Mouse (Mus musculus) liver, embryonic 15.5 days (tissue): Measurements from ENCODE around the gene Gm36028. TPM values are rescaled to one million over a fixed set of nuclear protein-coding genes. Genes with fewer than 3 reads are reported as not detected.

Source experiments
- ATAC-seq: fragments of 200-750 bp; cut with Nextera tagmentation; 2 replicates; pipeline ENCODE4 v1.8.0; 2017; ENCODE audit warnings: moderate number of reproducible peaks, mild to moderate bottlenecking, moderate library complexity; ENCODE audit not compliant: insufficient read depth
- H3K27ac ChIP-seq: fragments of 300-500 bp; sonication (generic); replicated peaks from 2 replicates; pipeline ENCODE4 v1.5.1; 2015; ENCODE audit warnings: mild to moderate bottlenecking, inconsistent platforms
- H3K27me3 ChIP-seq: fragments of 300-500 bp; sonication (generic); 2 replicates; pipeline ENCODE4 v1.6.1; 2015; ENCODE audit warnings: mild to moderate bottlenecking, inconsistent platforms
- H3K36me3 ChIP-seq: fragments of 300-500 bp; sonication (generic); replicated peaks from 2 replicates; pipeline ENCODE4 v1.6.1; 2015; ENCODE audit warnings: moderate library complexity, mild to moderate bottlenecking, inconsistent platforms
- H3K4me1 ChIP-seq: fragments of 300-500 bp; sonication (generic); replicated peaks from 2 replicates; pipeline ENCODE4 v1.6.1; 2015; ENCODE audit warnings: inconsistent platforms
- H3K4me2 ChIP-seq: fragments of 300-500 bp; sonication (generic); 2 replicates; pipeline ENCODE4 v1.6.1; 2015; ENCODE audit warnings: moderate library complexity, mild to moderate bottlenecking, inconsistent platforms
- H3K4me3 ChIP-seq: fragments of 300-500 bp; sonication (generic); replicated peaks from 2 replicates; pipeline ENCODE4 v1.5.1; 2015; ENCODE audit warnings: mild to moderate bottlenecking, inconsistent platforms
- H3K9ac ChIP-seq: fragments of 300-500 bp; sonication (generic); 2 replicates; pipeline ENCODE4 v1.6.1; 2015; ENCODE audit warnings: moderate library complexity, mild to moderate bottlenecking, inconsistent platforms
- H3K9me3 ChIP-seq: fragments of 300-500 bp; sonication (generic); replicated peaks from 2 replicates; pipeline ENCODE4 v1.6.1; 2016; ENCODE audit warnings: inconsistent platforms
- WGBS: fragments of 180-500 bp; shearing (Covaris S2); methylation state at CpG from one replicate; pipeline ENCODE4 v1.1.7; 2015; ENCODE audit warnings: mixed read lengths; ENCODE audit not compliant: insufficient replicate concordance; 5-methylcytosine and 5-hydroxymethylcytosine counted together
- polyA plus RNA-seq: library from polyadenylated mRNA; unstranded; fragments of >200 nt; fragmentation: Nextera tagmentation; extraction: Ambion mirVana; gene quantifications from 2 replicates; pipeline ENCODE4 v1.2.1, GENCODE M21; 2015

Gene Gm36028
- 0.09 TPM in 1 of 2 replicates, not detected in the other for polyA plus RNA-seq

DNA sequence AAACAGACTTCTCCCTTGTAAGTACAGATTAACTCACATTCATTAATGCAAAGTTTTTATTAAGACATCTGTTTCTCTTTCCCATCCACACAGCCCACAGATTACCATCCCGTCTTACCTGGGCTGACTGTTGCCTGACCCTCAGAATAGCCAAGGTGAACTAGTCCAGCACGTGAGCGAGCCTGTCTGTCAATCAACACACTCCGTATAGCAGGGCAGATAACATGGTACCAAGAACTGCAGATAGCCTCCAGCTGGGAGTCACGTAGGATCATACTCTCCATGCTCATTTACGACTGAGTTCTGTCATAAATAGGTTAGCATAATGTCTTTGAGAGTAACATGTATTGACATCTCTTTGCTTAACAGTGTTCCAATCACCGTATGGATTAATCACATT lies at the start of gene Gm36028:
Gm36028 (minus strand) TSS at position 118 of the 400 bp plus-strand sequence.
- Histone ChIP-seq H3K9me3 (no peaks in the 10 kb centered on the region), H3K4me1 (peaks cover 4% of the 10 kb centered on the region), H3K4me2 (no peak within 1 kb of the TSS), H3K4me3 (no peak within 1 kb of the TSS), H3K27ac (no peak within 1 kb of the TSS), H3K36me3 (no peaks in the 10 kb centered on the region), H3K27me3 (no peaks in the 10 kb centered on the region), H3K9ac (no peak within 1 kb of the TSS)
- 61% methylated on average over 7 of the region's 7 CpGs for WGBS
- no peak for ATAC-seq

DNA sequence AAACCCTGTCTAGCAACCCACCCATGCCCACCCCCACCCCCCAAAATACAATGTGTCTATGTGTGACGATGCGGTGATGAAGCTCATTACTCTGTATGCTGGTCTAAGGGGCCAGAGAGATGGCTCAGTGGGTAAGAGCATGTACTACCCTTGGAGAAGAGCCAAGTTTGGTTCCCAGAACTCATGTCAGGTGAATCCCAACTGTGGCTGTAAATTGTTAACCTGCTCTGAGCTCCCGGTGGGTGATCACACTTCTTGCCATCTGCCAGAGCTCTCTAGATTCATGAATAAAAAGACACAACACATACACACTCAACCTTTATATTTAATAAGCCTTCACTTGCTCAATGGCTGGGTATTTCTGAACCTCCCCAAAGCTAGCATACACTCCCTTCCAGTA lies 45.5 kb upstream of the Gm36028 start:
- WGBS: 81% methylated on average over 3 of the region's 3 CpGs
- H3K9me3 ChIP-seq: no peaks in the 10 kb centered on the region
- H3K27me3 ChIP-seq: no peaks in the 10 kb centered on the region
- H3K4me1 ChIP-seq: no peaks in the 10 kb centered on the region
- H3K4me2 ChIP-seq: no peak overlapping the region
- no peaks in the 10 kb centered on the region for H3K36me3 ChIP-seq
- no peak overlapping the region for H3K4me3 ChIP-seq
- H3K27ac ChIP-seq: no peak overlapping the region
- H3K9ac ChIP-seq: no peak overlapping the region
- no peak for ATAC-seq

DNA sequence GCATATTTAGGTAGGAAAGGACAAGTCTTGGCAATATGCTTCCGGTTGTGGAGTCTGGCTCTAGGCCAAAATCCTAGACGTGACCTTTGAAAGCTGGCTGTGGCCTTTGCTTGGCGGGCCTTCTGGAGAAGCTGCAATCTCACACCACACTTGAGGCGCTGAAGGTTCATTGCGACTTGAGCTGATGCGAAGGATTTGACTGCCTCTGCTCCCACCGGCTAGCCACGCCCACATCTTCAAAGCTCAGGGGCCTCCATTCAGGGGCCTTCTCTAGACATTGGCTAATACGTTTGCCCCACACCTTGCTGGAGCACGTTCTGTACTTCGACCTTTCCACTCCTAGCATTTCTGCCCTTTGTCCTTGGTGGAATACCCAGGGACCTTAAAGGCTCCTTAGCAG lies 40.4 kb upstream of the Gm36028 start:
- no peaks in the 10 kb centered on the region for H3K4me1 ChIP-seq
- 50% methylated on average over 11 of the region's 11 CpGs for WGBS

DNA sequence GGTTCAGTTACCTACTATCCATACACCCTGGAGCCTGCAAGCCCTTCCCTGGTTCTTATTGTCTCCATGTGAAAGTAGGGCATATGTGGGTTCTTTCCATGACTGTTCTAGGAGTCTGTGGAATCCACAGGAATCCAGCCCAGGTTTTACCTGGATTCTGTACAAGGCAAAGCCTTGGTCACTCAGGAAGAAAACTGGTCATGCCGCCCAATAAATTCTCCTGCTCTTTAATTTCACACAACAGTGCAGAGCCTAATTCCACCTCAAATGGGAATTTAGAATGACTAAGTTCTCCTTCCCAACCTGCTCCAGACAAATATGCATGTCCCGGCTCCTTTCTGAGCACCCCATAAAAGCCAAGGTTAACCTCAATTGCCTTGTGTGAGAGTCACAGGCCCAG lies 38.4 kb upstream of the Gm36028 start:
- Histone ChIP-seq H3K4me1 (peaks cover 5% of the 10 kb centered on the region; the same call in 1 of the 2 replicates), H3K36me3 (no peaks in the 10 kb centered on the region), H3K27me3 (no peaks in the 10 kb centered on the region), H3K4me3 (no peak overlapping the region), H3K9me3 (no peaks in the 10 kb centered on the region), H3K9ac (no peak overlapping the region), H3K4me2 (no peak overlapping the region), H3K27ac (no peak overlapping the region)
- ATAC-seq: no peak
- 69% methylated on average over 2 of the region's 2 CpGs for WGBS

More for the DNA sequence above, 40.4 kb upstream of the Gm36028 start:
- Histone ChIP-seq H3K36me3 (no peaks in the 10 kb centered on the region), H3K27ac (no peak overlapping the region), H3K27me3 (no peaks in the 10 kb centered on the region), H3K4me2 (no peak overlapping the region), H3K4me3 (no peak overlapping the region), H3K9me3 (no peaks in the 10 kb centered on the region), H3K9ac (no peak overlapping the region)
- ATAC-seq: no peak

DNA sequence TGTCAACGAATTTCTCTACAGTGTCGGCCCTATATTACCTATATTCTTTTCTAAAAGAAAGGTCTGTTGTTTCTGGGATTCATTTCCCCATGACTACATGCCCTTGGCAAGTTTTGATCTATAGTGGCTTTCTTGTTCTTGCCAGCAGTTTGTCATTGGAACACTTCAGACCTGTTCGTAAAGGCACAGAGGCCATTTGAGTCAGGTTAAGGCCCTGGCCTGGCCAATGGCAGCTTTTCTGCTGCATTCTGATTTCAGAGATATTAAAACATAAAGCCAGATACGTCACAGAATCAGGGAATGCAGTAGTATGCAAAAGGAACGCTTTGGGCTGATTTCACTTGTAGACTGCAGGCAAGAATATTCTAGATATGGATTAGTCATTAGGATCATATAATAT lies 37.8 kb upstream of the Gm36028 start:
- Histone ChIP-seq H3K27ac (no peak overlapping the region), H3K27me3 (no peaks in the 10 kb centered on the region), H3K9me3 (no peaks in the 10 kb centered on the region), H3K4me3 (no peak overlapping the region), H3K36me3 (no peaks in the 10 kb centered on the region), H3K9ac (no peak overlapping the region), H3K4me2 (no peak overlapping the region), H3K4me1 (peaks cover 5% of the 10 kb centered on the region; the same call in 1 of the 2 replicates)
- ATAC-seq: no peak
- 67% methylated on average over 5 of the region's 5 CpGs for WGBS

DNA sequence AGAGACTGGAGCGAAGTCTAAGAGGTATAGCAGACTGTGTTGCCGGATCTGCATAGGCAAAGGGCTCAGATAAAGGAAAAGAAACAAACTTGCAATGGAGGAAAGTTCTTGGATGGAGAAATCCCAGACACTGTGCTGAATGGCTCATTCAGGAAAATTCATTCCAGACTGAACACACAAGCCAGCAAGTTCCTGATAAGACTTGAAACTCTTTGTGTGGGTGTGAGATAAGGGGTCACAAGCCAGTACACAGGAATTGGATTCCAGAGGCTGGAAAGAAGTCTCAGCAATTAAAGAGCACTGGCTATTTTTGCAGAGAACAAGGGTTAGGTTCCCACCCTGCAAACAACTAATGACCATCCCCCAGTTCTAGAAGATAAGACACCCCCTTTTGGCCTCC lies 33.0 kb upstream of the Gm36028 start:
- H3K4me3 ChIP-seq: no peak overlapping the region
- H3K4me1 ChIP-seq: peaks cover 7% of the 10 kb centered on the region; the same call in 1 of the 2 replicates
- H3K9ac ChIP-seq: no peak overlapping the region
- no peak overlapping the region for H3K4me2 ChIP-seq
- no peak overlapping the region for H3K27ac ChIP-seq
- H3K27me3 ChIP-seq: no peaks in the 10 kb centered on the region
- WGBS: 50% methylated on average over 2 of the region's 2 CpGs
- H3K36me3 ChIP-seq: no peaks in the 10 kb centered on the region
- H3K9me3 ChIP-seq: no peaks in the 10 kb centered on the region
- 0 out of 2 replicates have a peak, but pooled peaks have one; percentile 34 for ATAC-seq

DNA sequence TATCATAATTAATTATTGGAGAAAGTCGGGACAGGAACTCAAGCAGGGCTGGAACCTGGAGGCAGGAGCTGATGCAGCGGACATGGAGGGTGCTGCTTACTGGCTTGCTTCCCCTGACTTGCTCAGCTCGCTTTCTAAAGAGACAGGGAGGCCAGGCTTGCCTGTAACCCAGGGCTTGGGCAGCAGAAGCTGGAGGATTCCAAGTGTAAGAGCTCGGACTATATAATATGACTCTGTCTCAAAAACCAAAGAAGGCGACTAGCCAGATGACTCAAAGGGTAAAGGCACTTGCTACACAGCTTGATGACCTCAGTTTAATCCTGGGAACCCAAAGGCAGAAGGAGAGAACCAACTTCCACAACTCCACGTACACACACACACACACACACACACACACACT lies 32.4 kb upstream of the Gm36028 start:
- no peak for ATAC-seq
- WGBS: 48% methylated on average over 6 of the region's 6 CpGs
- H3K4me1 ChIP-seq: peaks cover 8% of the 10 kb centered on the region; the same call in 1 of the 2 replicates
- no peaks in the 10 kb centered on the region for H3K9me3 ChIP-seq
- no peaks in the 10 kb centered on the region for H3K36me3 ChIP-seq
- no peak overlapping the region for H3K27ac ChIP-seq
- H3K4me2 ChIP-seq: no peak overlapping the region
- no peak overlapping the region for H3K4me3 ChIP-seq
- H3K9ac ChIP-seq: no peak overlapping the region
- H3K27me3 ChIP-seq: no peaks in the 10 kb centered on the region

DNA sequence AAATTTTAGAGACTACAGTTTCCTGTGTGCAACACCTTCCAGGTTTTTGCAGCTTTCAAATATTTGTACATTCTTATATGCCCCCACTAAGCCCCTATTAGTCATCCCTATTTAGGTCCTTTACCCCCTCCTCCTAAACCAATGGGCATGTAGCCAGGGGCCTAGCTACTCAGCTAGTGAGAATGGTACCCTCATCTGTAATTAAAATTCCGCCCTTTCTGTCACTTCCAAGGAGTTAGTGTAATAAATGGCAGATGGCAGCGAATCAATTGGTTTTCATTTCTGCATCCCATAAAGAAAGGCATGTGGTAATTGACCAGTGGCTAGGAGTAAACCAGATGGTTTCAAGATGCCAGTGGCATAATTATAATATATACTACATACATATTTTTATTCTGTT lies 31.7 kb upstream of the Gm36028 start:
- no peak overlapping the region for H3K9ac ChIP-seq
- H3K4me1 ChIP-seq: peaks cover 8% of the 10 kb centered on the region; the same call in 1 of the 2 replicates
- H3K4me2 ChIP-seq: no peak overlapping the region
- no peaks in the 10 kb centered on the region for H3K9me3 ChIP-seq
- no peaks in the 10 kb centered on the region for H3K27me3 ChIP-seq
- H3K36me3 ChIP-seq: no peaks in the 10 kb centered on the region
- 64% methylated on average over 2 of the region's 2 CpGs for WGBS
- no peak overlapping the region for H3K4me3 ChIP-seq
- no peak for ATAC-seq
- H3K27ac ChIP-seq: no peak overlapping the region

DNA sequence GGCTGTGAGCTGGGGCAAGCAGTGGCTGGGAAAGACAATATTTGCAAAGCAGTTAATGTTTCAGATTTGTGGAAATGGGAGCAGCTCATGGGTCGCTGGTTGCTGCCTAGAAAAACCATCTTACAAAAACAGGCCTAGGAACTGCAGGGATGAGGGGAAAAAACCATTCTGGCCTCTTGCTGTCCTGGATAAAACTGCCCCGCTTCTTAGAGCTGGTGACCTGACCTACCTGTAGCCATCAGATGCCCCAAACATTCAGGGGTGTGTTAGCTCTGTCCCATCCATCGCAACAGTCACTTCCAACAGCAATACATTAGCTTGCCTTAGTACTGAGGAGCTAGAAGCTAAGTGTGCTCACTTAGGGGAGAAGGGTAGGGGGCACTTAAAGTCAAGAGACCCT lies 28.0 kb upstream of the Gm36028 start:
- no peak for ATAC-seq
- H3K9ac ChIP-seq: no peak overlapping the region
- H3K4me1 ChIP-seq: peaks cover 3% of the 10 kb centered on the region; the same call in 1 of the 2 replicates
- H3K27ac ChIP-seq: no peak overlapping the region
- no peak overlapping the region for H3K4me3 ChIP-seq
- WGBS: 71% methylated on average over 3 of the region's 3 CpGs
- no peak overlapping the region for H3K4me2 ChIP-seq
- no peaks in the 10 kb centered on the region for H3K27me3 ChIP-seq
- H3K9me3 ChIP-seq: no peaks in the 10 kb centered on the region
- H3K36me3 ChIP-seq: peaks cover 3% of the 10 kb centered on the region; the same call in 1 of the 2 replicates

DNA sequence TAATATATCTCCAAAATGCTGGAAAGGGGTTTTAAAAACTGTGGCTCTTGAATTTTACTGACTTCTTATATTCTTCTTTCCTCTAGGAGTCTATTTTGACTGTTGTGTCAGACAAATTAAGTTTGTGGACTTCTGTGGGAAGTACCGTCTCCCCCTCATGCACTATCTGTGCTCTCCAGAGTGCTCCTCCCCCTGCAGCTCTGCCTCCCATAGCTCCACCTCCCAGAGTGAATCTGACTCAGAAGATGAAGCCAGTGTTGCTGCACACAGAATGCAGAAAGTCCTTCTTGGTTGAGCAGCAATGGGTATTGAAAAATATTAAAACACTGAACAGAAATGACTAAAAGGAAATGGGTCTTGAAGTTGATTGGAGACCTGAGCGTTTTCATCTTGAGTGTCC lies 20.2 kb upstream of the Gm36028 start:
- H3K9ac ChIP-seq: no peak overlapping the region
- H3K9me3 ChIP-seq: no peaks in the 10 kb centered on the region
- ATAC-seq: no peak
- H3K4me2 ChIP-seq: no peak overlapping the region
- H3K27ac ChIP-seq: no peak overlapping the region
- H3K36me3 ChIP-seq: peaks cover 44% of the 10 kb centered on the region
- H3K4me1 ChIP-seq: peaks cover 8% of the 10 kb centered on the region
- H3K4me3 ChIP-seq: no peak overlapping the region
- no peaks in the 10 kb centered on the region for H3K27me3 ChIP-seq
- 49% methylated on average over 2 of the region's 2 CpGs for WGBS

DNA sequence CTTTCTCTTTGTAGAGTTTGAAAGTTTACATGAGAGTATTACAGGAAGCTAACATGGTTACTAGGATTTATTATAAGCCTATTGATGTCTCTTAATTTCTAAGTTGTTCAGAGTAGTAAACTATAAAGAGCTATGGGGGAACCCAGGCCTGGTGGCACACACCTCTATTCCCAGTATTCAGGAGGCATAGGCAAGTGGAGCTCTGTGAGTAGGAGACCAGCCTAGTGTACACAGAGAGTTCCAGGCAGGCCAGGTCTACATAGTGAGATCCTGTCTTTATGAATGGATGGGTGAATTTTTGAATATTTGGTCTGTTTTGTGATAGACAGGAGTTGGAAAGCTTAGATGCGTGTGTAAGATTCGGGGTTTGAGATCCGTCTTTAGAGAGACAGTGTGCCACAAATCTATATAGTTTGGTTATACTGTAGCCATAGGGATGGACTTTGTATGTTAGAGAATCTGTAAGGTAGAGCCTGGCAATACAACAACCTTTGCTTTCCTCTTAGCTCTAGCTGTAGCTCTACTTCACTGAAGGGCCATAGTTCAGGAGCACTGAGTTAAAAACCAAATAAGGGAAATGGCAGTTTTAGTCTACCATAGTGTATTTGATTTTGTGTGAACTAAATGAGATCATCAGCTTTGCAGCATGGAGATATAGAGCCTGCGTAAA lies 18.9 kb upstream of the Gm36028 start:
- Histone ChIP-seq H3K27ac (peak overlapping the region; percentile 63; the same call in 1 of the 2 replicates), H3K4me2 (no peak overlapping the region), H3K27me3 (no peaks in the 10 kb centered on the region), H3K9me3 (no peaks in the 10 kb centered on the region), H3K4me1 (peaks cover 8% of the 10 kb centered on the region), H3K9ac (no peak overlapping the region), H3K36me3 (peaks cover 44% of the 10 kb centered on the region), H3K4me3 (no peak overlapping the region)
- 78% methylated on average over 4 of the region's 4 CpGs for WGBS
- ATAC-seq: peak; percentile 40; the same call in 1 of the 2 replicates
